Mouse (Mus musculus): ENCODE measurements around the gene Tnn. TPM values are rescaled to one million over a fixed set of nuclear protein-coding genes. Genes with fewer than 3 reads are reported as not detected.
A peak's percentile ranks its signal among the peaks of the same experiment; 100 is the strongest.

Gene Tnn
- polyA plus RNA-seq, 1 experiment from 2014 or later: not detected

DNA sequence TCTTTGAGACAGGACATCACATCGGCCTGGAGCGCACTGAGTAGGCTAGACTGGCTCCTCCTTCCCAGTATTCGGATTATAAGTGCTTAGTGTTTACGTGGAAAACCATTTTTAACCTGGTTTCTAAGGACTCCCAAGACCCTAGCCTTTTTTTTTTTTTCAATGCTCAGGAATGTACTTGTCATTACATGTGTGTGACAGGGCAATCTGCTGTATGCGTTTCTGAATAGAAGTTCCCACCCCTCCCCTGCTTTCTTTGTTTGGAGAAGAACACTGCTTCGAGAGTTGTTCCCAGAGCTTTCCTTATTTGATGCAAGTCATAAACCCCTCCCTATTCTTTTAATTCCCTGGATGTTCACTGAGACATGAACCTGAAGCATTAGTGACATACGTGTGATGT lies 9.0 kb downstream of the Tnn start:
- Histone ChIP-seq H3K36me3 (replicated peaks) (no peaks in the 10 kb centered on the region), H3K27ac (no peak overlapping the region), H3K27me3 (replicated peaks) (no peaks in the 10 kb centered on the region), H3K4me2 (no peak overlapping the region), H3K9me3 (no peaks in the 10 kb centered on the region), H3K4me1 (peaks cover 3% of the 10 kb centered on the region; the same call in 1 of the 2 replicates), H3K9ac (no peak overlapping the region), H3K4me3 (no peak overlapping the region)
- WGBS: 67% methylated on average over 7 of the region's 7 CpGs
- ATAC-seq (replicated peaks): no peak

DNA sequence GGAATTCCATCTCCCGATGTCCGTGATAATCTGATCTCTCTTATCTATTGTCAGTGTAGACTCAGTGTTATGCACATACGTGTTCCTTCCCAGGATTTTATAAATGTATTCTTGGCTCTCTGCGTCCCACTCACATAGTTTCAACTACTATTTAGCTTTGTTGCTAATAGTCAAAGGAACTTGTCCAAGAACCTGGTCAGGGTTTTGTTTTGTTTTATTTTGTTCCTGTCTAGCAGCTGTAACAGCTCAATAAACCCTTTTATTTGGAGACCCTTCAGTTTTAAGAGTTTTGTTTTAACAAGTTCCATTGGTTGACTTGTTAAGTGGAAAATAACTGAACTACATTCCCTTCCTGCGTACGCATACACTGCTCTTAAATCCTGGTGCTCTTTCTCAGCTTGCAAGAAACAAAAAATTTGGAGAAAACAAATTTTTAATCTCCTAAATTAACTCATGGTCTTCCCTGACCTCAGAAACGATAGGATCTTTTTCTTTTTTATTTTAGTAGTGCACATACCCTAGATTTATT lies 17.0 kb downstream of the Tnn start:
- ATAC-seq (replicated peaks): no peak
- Histone ChIP-seq H3K9ac (no peak overlapping the region), H3K36me3 (replicated peaks) (no peaks in the 10 kb centered on the region), H3K9me3 (no peaks in the 10 kb centered on the region), H3K4me1 (no peaks in the 10 kb centered on the region), H3K4me3 (no peak overlapping the region), H3K27me3 (replicated peaks) (no peaks in the 10 kb centered on the region), H3K4me2 (no peak overlapping the region), H3K27ac (no peak overlapping the region)
- WGBS: 84% methylated on average over 7 of the region's 7 CpGs

DNA sequence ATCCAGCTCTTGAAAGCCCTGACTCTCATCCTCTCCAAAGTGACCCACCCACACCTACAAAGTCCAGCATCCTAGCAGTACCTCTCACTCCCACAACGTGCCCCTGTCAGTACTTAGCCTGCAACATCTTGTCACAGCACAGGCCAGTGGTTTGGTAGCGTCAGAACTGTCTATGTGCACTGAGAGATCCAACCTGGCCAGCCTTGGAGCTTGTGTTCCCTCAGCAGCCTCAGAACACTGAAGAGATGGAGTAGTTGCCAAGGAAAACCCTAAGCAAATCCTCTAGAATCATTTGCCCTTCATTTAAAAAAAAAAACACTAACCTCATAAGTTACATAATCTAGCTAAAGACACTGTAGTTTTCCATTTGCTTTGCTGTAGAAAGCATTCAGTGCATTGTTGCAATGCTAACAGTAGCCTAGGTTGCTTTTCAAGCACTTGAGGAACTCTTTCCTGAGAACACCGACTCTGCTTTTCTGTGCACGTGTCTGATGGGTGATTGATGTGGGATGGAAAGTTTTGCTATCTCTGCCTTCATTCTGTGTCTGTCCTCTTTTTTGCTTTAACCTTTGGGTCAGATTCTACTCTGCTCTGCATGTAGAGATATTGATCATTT lies 19.8 kb downstream of the Tnn start:
- Histone ChIP-seq H3K4me1 (no peaks in the 10 kb centered on the region), H3K27me3 (replicated peaks) (no peaks in the 10 kb centered on the region), H3K4me3 (no peak overlapping the region), H3K9ac (no peak overlapping the region), H3K36me3 (replicated peaks) (no peaks in the 10 kb centered on the region), H3K9me3 (no peaks in the 10 kb centered on the region), H3K4me2 (no peak overlapping the region), H3K27ac (no peak overlapping the region)
- WGBS: 72% methylated on average over 4 of the region's 4 CpGs
- ATAC-seq (replicated peaks): no peak

DNA sequence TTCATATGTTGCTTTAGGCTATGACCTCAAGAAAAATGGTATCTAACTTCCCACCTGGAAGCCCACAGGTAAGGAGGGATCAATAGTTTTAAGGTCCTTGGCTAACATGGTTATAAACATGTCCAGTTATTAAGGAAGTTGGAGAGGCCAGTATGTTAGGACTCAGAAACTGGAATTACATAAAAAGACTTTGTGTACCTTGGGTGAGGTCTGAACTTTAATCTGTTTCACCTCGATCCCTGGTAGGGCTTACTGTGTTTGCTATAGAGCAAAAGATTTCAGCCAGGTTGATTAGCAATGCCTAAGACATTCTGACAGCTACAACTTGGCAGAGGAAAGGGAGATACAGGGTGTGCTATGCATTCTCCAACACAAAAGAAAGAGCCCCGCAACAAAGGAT lies 29.4 kb downstream of the Tnn start:
- no peaks in the 10 kb centered on the region for H3K36me3 ChIP-seq (replicated peaks)
- H3K27me3 ChIP-seq (replicated peaks): no peaks in the 10 kb centered on the region
- H3K4me2 ChIP-seq: no peak overlapping the region
- ATAC-seq (replicated peaks): no peak
- H3K9ac ChIP-seq: no peak overlapping the region
- WGBS: 78% methylated on average over 2 of the region's 2 CpGs
- H3K27ac ChIP-seq: no peak overlapping the region
- no peaks in the 10 kb centered on the region for H3K4me1 ChIP-seq
- H3K4me3 ChIP-seq: no peak overlapping the region
- no peaks in the 10 kb centered on the region for H3K9me3 ChIP-seq

DNA sequence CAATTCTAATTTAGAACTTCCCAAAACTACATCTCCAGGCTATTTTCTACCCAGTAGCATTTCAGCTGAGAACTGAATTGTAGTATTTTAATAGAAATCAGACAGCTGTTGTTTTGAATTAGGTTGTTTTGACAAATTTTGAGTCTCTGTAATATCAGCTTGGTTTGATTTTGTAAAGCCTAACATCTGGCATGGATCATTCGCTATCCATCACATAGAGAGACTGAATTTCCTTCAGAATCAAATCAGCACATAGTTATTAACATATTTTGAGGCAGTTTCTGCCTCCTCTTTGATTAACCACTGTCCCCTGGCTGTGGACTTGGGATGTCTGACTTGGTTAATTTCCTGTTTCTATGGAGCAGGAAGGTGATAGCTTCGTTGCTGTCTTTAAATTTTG lies 44.8 kb downstream of the Tnn start:
- 86% methylated on average over 2 of the region's 2 CpGs for WGBS
- no peaks in the 10 kb centered on the region for H3K9me3 ChIP-seq
- ATAC-seq (replicated peaks): no peak
- H3K4me2 ChIP-seq: no peak overlapping the region
- H3K9ac ChIP-seq: no peak overlapping the region
- H3K27me3 ChIP-seq (replicated peaks): no peaks in the 10 kb centered on the region
- no peaks in the 10 kb centered on the region for H3K4me1 ChIP-seq
- no peaks in the 10 kb centered on the region for H3K36me3 ChIP-seq (replicated peaks)
- no peak overlapping the region for H3K27ac ChIP-seq
- H3K4me3 ChIP-seq: no peak overlapping the region

DNA sequence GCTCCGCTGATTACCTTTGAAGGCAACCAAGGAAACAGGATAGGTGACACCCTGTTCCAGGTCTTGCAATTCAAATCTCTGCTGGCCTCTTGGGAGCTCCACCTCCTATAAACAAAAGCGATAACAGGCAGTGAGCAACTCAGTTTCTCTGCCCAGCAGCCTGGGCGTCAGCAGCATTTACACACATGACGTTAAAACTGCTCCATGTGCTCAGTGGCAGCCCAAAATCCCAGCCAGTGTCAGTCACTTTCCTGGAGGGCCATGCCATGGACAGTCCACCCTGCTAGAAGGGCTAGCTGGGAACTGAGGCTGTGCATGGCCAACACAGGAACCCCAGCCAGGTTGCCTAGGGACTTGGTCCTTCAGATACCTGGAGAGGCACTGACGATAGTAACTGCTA lies 48.0 kb downstream of the Tnn start:
- no peaks in the 10 kb centered on the region for H3K36me3 ChIP-seq (replicated peaks)

DNA sequence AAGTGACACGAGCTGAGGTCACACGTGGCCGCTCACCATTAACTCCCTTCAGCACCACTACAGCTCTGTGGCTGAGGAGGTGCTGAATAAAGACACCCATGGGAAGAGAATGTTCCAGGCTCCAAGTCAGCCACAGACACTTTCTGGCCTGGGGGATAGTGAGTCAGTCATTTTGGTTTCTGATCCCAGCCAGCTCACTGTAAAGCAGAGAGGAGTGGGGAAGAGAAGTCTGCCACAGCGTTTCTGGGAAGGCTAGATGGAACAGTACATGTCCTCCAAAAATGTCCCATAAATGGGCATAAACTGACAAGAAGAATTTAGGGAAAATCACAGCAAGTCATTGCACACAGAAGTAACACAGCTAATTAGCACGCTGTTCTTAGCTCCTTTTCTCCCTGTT lies 52.4 kb downstream of the Tnn start:
- Histone ChIP-seq H3K4me3 (no peak overlapping the region), H3K36me3 (replicated peaks) (no peaks in the 10 kb centered on the region), H3K27ac (no peak overlapping the region), H3K27me3 (replicated peaks) (no peaks in the 10 kb centered on the region), H3K4me1 (no peaks in the 10 kb centered on the region), H3K9me3 (no peaks in the 10 kb centered on the region), H3K9ac (no peak overlapping the region), H3K4me2 (no peak overlapping the region)
- WGBS: 86% methylated on average over 5 of the region's 5 CpGs
- ATAC-seq (replicated peaks): no peak

More for the DNA sequence above, 48.0 kb downstream of the Tnn start:
- WGBS: 85% methylated on average over 5 of the region's 5 CpGs
- no peak overlapping the region for H3K4me3 ChIP-seq
- H3K4me2 ChIP-seq: no peak overlapping the region
- no peaks in the 10 kb centered on the region for H3K4me1 ChIP-seq
- H3K27ac ChIP-seq: no peak overlapping the region
- H3K27me3 ChIP-seq (replicated peaks): no peaks in the 10 kb centered on the region
- H3K9me3 ChIP-seq: no peaks in the 10 kb centered on the region
- no peak overlapping the region for H3K9ac ChIP-seq
- ATAC-seq (replicated peaks): no peak

DNA sequence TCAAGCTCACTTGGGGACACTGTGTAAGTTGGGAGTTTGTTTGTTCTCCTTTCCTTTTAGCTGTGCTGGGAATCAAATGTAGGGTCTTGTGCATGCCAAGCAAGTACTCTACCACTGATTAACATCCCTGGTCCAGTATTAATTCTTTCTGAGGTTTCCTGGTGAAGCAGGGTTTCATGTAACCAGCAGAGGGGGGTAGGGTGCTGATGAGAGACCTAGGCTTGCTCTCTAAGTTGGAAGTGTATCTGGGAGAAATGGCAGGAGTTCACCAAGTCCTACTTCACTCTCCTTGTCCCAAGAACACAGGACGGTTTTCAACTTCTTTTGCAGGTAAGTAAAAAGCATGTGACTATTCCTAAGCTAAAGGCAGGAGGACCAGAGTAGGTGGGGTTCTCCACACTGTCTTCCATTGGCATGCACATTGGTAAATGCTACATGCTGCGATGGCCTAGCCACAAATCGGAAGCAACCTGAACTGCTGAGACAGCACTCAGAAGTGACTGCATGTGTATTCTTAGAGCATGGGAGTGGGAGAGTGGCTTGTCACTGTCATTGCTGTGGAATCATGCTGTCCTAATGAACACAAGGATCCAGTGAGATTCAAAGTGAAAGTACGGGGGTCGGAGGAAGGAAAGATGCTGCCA lies 53.6 kb downstream of the Tnn start:
- no peaks in the 10 kb centered on the region for H3K9me3 ChIP-seq
- no peak overlapping the region for H3K27ac ChIP-seq
- H3K36me3 ChIP-seq (replicated peaks): no peaks in the 10 kb centered on the region
- H3K4me1 ChIP-seq: no peaks in the 10 kb centered on the region
- no peak overlapping the region for H3K4me3 ChIP-seq
- H3K27me3 ChIP-seq (replicated peaks): no peaks in the 10 kb centered on the region
- no peak overlapping the region for H3K4me2 ChIP-seq
- WGBS: 82% methylated on average over 5 of the region's 5 CpGs
- no peak overlapping the region for H3K9ac ChIP-seq
- no peak for ATAC-seq (replicated peaks)

DNA sequence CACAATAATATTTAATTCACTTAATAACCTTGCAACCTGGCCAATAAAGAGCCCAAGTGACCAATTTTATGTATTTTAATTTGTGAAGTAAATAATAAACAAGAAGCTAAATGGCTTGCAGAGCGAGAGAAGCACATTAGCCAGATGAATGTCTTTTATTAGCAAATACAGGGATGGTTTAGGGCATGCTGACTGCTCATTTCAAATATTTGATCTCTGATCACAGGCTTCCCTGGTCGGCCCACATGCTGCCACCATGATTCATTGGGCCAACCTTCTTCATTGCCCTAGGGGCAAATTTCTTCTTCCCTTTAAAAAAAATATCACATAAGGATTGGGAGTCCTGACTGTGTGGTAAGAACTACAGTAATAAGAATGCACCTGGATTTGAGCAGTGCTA lies 66.7 kb downstream of the Tnn start:
- Histone ChIP-seq H3K4me3 (no peak overlapping the region), H3K36me3 (replicated peaks) (no peaks in the 10 kb centered on the region), H3K9ac (no peak overlapping the region), H3K9me3 (no peaks in the 10 kb centered on the region), H3K4me2 (no peak overlapping the region), H3K27me3 (replicated peaks) (no peaks in the 10 kb centered on the region), H3K4me1 (no peaks in the 10 kb centered on the region), H3K27ac (no peak overlapping the region)
- ATAC-seq (replicated peaks): no peak
- WGBS: 82% methylated on average over 2 of the region's 2 CpGs

DNA sequence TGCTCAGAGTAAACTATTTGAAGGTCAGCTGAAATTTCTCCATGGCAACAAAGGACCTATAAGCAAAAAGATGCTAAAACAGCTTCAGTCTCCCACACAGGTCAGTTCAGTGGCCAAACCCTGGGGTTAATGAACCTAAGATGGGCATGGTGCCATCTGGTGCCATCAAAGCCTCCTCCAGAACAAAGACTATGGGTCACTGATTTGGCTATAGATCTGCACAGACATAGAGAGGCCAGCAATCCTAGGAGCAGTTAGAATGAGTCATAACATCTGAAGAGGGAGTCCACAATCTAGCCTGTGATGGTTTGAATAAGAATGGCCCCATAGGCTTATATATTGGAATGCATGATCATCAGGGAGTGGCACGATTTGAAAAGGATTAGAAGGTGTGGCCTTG lies 69.1 kb downstream of the Tnn start:
- Histone ChIP-seq H3K4me2 (no peak overlapping the region), H3K4me1 (no peaks in the 10 kb centered on the region), H3K9me3 (no peaks in the 10 kb centered on the region), H3K4me3 (no peak overlapping the region), H3K27ac (no peak overlapping the region), H3K36me3 (replicated peaks) (no peaks in the 10 kb centered on the region), H3K27me3 (replicated peaks) (no peaks in the 10 kb centered on the region), H3K9ac (no peak overlapping the region)
- no peak for ATAC-seq (replicated peaks)
- WGBS: 83% methylated on average over 1 of the region's 1 CpGs

DNA sequence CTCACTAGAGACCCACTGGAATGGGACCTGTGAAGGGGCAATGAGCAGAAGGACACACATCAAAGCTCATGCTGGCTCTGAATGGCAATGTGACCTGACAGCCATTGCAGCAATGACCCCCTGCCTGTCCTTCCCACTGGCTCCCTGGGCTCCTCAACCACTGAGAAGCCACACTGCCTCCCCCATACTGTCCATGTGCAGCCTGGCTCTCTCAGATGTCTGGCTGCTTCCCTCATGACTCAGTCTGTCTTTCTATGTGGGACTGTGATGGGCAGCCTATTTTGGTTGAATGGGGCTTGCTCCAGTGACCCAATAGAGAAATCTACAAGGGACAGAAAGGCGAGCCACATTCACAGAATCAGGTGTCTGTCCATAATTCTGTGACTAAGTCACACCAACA lies 70.7 kb downstream of the Tnn start:
- ATAC-seq (replicated peaks): no peak
- Histone ChIP-seq H3K9ac (no peak overlapping the region), H3K4me3 (no peak overlapping the region), H3K4me2 (no peak overlapping the region), H3K9me3 (no peaks in the 10 kb centered on the region), H3K36me3 (replicated peaks) (no peaks in the 10 kb centered on the region), H3K27me3 (replicated peaks) (no peaks in the 10 kb centered on the region), H3K27ac (no peak overlapping the region), H3K4me1 (no peaks in the 10 kb centered on the region)
- WGBS: 85% methylated on average over 1 of the region's 1 CpGs

DNA sequence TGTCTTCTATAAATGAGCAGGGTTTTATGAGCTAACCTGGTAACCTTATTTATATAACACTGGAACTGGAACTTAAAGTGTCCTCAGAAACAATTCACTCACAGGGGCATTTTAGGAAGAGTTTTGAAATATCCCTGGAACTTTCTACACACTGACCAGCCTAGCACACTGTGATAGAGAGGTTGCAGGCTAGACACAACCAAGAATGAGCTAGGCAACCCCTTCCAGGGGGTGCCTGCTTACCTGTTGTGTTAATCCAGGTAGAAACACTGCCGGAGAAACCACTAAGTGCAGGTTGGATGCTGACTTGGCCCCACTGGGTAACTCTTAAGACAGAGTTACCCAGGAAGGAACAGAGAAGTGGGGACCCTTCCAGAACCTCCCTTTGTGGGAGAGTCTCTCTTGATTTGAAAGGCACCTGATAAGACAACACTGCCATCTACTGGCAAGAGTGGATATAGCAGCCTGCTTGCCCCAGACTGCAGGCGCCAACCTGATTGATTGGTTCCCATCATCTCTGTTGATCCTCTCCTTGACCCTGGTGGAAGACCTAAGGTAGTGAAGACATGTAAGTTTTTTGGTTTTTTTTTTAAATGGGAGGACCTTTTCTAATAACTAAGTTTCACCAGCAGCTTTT lies 72.5 kb downstream of the Tnn start:
- Histone ChIP-seq H3K4me3 (no peak overlapping the region), H3K4me1 (no peaks in the 10 kb centered on the region), H3K9ac (no peak overlapping the region), H3K9me3 (no peaks in the 10 kb centered on the region), H3K27ac (no peak overlapping the region), H3K36me3 (replicated peaks) (no peaks in the 10 kb centered on the region), H3K4me2 (no peak overlapping the region), H3K27me3 (replicated peaks) (no peaks in the 10 kb centered on the region)
- WGBS: 29% methylated on average over 2 of the region's 2 CpGs
- peak; percentile 69 for ATAC-seq (replicated peaks)
